Mouse (Mus musculus): ENCODE measurements around the gene Prdx2. TPM values are rescaled to one million over a fixed set of nuclear protein-coding genes. Genes with fewer than 3 reads are reported as not detected.

Gene Prdx2
- polyA plus RNA-seq, 1 experiment from 2014 or later: 1,271 TPM

DNA sequence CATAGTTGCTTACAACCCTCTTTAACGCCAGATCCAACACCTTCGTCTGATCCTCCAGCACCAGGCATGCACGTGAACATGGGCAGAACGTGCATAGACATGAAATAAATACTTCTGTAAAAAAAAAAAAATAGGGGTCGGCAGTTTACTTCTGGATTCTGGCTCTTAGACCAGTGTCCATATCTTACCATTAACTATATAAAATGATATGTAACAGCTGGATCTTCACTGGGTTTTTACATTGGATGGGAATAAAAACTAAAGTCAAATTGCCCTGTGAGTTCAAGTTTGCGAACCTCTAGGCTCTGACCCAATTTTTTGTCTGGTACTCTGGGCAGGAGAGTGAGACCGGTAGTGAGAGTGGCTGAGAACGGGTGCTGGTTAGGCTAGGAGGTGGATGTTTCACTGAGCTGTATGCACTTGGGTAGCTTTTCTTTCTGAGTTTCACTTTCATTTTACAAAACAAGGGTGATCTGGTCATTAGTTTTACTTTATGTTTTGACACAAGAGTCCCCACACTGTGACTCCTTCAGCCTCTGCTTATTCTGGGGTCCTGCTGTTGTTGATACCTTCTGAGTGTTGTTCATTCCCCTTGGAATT, 5.3 kb downstream of the Prdx2 start:
- H3K4me1 ChIP-seq: peaks cover 62% of the 10 kb centered on the region
- H3K36me3 ChIP-seq (replicated peaks): peaks cover 46% of the 10 kb centered on the region
- no peak overlapping the region for H3K9ac ChIP-seq
- H3K4me2 ChIP-seq: no peak overlapping the region
- H3K27me3 ChIP-seq: peaks cover 31% of the 10 kb centered on the region
- no peak overlapping the region for H3K27ac ChIP-seq
- no peak for ATAC-seq (ENCODE audit: low FRiP score)
- H3K4me3 ChIP-seq (replicated peaks): no peak overlapping the region
- H3K9me3 ChIP-seq: no peaks in the 10 kb centered on the region
- 83% methylated on average over 8 of the region's 8 CpGs for WGBS

DNA sequence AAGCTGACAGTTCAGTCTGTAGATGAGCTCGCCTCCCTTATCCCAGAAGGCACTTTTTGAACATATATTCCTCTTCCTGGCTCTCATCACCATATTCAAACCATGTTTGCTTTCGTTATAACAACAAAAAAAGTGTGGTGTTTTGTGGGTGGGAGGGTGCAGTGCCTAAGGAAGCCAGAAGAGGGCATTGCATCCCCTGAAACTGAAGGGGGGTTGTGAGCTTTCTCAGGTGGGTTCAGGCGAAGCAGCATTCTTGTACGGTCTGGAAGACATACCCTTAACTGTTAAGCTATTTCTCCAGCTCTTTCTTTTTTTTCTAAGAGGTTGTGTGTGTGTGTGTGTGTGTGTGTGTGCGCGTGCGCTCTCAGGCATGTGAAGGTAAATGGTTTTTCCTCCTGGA, 6.0 kb downstream of the Prdx2 start:
- no peak for ATAC-seq (ENCODE audit: low FRiP score)
- peak overlapping the region; percentile 88; the same call in 1 of the 2 replicates for H3K4me2 ChIP-seq
- peaks cover 67% of the 10 kb centered on the region for H3K4me1 ChIP-seq
- no peak overlapping the region for H3K4me3 ChIP-seq (replicated peaks)
- H3K27ac ChIP-seq: 0 out of 2 replicates have a peak overlapping the region, but pooled peaks have one; percentile 42
- H3K27me3 ChIP-seq: peaks cover 38% of the 10 kb centered on the region
- peaks cover 46% of the 10 kb centered on the region for H3K36me3 ChIP-seq (replicated peaks)
- no peaks in the 10 kb centered on the region for H3K9me3 ChIP-seq
- H3K9ac ChIP-seq: no peak overlapping the region
- 21% methylated on average over 7 of the region's 7 CpGs for WGBS

DNA sequence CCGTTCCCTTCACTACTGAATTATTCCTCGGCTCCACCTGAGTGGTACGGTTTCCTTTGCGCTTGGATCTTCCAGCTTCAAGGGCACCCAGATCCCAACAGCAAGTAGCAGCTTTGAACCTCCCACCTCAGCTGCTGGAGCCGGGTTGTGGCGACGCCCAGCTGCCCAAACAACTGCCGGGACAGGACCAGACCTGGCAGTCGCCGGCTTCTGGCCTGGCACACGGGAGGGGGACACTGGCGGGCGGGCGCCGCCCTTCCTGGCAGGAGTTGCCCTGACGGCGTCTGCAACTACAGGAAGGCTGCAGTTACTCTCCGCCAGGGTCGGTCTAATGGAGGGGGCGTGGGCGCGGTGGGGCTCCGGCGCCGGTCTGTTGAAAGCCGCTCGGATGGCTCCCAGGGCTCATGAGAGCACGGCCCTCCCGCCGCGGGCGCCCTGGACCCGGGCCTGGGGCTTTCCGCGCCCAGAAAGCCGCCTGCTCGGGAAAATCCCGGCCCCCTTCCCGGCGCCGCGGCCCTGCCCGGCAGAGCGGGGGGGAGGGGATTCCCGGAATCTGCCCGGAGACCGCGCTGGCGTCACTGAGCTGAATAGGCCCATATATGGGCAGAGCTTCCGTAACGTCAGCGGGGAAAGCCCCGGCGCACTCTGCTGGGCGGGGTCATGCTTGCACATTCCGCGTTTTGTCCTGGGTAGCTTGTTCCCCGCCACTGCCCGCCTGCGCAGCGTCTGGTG, 6.8 kb downstream of the Prdx2 start:
- H3K9me3 ChIP-seq: no peaks in the 10 kb centered on the region
- peak; percentile 88 for ATAC-seq (ENCODE audit: low FRiP score)
- peak overlapping the region; percentile 88 for H3K4me2 ChIP-seq
- peak overlapping the region; percentile 42 for H3K27ac ChIP-seq
- peaks cover 40% of the 10 kb centered on the region for H3K36me3 ChIP-seq (replicated peaks)
- peak overlapping the region; percentile 41 for H3K9ac ChIP-seq
- H3K4me3 ChIP-seq (replicated peaks): peak overlapping the region; percentile 46
- 1% methylated on average over 61 of the region's 61 CpGs for WGBS
- H3K27me3 ChIP-seq: peaks cover 45% of the 10 kb centered on the region
- peaks cover 67% of the 10 kb centered on the region for H3K4me1 ChIP-seq

DNA sequence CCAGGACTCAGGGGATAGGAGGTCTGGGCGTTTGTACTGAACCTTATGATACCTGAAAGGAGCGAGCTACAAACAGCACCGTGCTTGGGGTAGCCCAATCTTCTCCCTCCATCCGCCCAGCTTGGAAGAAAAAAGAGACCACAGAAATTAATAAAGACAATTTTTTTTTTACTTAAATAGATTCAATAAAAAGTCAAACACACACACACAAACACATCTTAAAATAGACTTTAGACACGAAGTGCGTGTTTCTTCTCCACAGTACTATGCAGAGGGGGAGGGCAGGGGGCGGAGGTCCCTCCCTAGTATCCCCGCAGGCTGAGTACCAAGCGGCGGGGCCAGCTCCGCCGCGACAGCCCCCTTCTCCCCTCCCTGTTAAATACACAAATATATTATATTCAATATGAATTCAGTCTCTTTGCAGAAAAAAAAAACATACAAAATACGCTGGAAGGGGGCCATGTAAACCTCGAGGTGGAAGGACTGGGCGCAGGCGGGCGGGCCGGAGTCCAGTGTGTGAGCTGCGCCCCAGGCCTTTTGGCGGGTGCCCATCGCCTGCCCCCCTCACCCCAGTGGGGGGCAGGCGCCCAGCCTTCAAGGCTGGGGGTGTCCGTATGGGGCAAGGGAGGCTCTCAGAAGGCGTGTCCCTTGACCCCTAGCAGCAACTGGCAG, 7.5 kb downstream of the Prdx2 start:
- H3K27ac ChIP-seq: no peak overlapping the region
- no peak for ATAC-seq (ENCODE audit: low FRiP score)
- H3K36me3 ChIP-seq (replicated peaks): peaks cover 33% of the 10 kb centered on the region
- peak overlapping the region; percentile 47 for H3K9ac ChIP-seq
- peak overlapping the region; percentile 46 for H3K4me3 ChIP-seq (replicated peaks)
- WGBS: 2% methylated on average over 25 of the region's 25 CpGs
- peak overlapping the region; percentile 88 for H3K4me2 ChIP-seq
- peaks cover 52% of the 10 kb centered on the region for H3K27me3 ChIP-seq
- no peaks in the 10 kb centered on the region for H3K9me3 ChIP-seq
- peaks cover 64% of the 10 kb centered on the region for H3K4me1 ChIP-seq

DNA sequence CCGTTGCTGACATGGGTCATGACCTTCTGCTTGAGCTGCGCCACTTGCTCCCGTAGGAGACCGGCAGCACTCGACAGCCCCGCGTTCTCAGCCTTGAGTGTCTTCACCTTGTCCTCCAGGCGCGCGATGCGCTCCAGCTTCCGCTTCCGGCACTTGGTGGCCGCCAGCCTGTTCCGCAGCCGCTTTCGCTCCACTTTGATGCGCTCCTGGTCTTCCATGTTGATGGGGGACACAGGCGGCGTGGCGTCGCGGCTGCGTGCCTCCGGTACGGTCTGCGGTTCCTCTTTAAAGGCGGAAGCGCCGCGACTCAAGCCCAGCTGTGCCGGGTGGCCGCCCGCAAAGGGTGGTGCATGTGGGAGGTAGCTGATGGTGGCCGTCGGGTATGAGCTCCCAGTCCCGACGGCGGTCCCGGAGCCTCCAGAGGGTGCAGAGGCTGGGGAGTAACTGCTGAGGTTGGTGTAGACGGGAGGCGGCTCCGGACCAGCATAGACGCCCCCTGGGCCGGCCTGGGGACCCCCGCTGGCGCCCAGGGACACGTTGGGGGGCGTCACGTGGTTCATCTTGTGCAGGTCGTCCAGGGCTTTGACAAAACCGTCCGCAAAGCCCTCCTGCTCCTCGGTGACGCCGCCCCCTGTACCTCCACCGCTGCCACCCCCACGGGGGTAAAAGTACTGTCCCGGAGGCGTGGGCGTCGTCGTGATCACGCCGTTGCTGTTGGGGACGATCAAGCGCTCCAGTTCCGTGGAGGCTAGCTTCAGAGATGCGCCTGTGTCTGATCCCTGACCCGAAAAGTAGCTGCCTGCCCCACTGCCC, 8.3 kb downstream of the Prdx2 start:
- H3K9me3 ChIP-seq: no peaks in the 10 kb centered on the region
- peaks cover 26% of the 10 kb centered on the region for H3K36me3 ChIP-seq (replicated peaks)
- H3K4me1 ChIP-seq: peaks cover 64% of the 10 kb centered on the region
- H3K4me3 ChIP-seq (replicated peaks): peak overlapping the region; percentile 46
- ATAC-seq (ENCODE audit: low FRiP score): no peak
- H3K9ac ChIP-seq: peak overlapping the region; percentile 49
- H3K27ac ChIP-seq: no peak overlapping the region
- H3K4me2 ChIP-seq: peak overlapping the region; percentile 88
- WGBS: 1% methylated on average over 70 of the region's 70 CpGs
- H3K27me3 ChIP-seq: peaks cover 57% of the 10 kb centered on the region

DNA sequence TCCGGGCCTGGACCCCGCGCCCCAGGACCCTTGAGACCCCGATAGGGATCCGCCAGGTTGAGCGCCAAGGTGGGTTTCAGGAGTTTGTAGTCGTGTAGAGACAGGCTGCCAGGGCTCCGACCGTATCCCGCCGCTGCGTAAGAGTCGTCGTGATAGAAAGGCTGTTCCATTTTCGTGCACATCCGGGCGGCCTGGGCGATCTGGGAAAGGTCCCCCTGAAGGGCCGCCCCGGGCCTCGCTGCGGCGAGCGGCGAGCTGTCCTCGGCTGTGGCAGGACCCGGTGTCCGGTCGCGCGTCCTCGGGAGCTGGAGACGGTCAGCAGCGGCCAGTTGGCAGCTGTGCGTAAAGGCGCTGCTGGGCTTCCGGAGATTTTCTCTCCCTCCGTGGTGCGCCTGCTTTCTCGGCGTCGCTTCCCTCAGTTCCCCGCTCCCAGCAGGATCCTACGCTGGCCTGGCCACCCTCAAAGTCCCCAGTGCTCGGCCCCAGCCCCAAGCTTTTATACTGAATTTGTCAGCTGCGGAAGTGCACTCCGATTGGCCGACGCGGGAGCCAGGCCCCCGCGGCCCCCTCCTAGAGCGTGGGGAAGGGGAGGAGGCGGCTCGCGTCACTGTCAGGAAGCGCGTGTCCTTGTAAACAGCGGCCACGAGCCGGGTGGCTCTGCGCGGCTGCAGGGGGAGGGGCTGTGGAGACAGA, 9.0 kb downstream of the Prdx2 start, which contains the start of gene Junb:
Gene Junb, minus strand, starts transcription at position 471 of the 693 bp plus-strand sequence.
- Histone ChIP-seq H3K4me1 (peaks cover 64% of the 10 kb centered on the region), H3K36me3 (replicated peaks) (peaks cover 18% of the 10 kb centered on the region), H3K27me3 (peaks cover 61% of the 10 kb centered on the region), H3K4me2 (peak within 1 kb of the TSS; percentile 88), H3K9me3 (no peaks in the 10 kb centered on the region), H3K4me3 (replicated peaks) (peak within 1 kb of the TSS; percentile 46), H3K27ac (no peak within 1 kb of the TSS; the same call in 1 of the 2 replicates), H3K9ac (peak within 1 kb of the TSS; percentile 49)
- WGBS: under 1% methylated on average over 62 of the region's 63 CpGs
- peak; percentile 33 for ATAC-seq (ENCODE audit: low FRiP score)

DNA sequence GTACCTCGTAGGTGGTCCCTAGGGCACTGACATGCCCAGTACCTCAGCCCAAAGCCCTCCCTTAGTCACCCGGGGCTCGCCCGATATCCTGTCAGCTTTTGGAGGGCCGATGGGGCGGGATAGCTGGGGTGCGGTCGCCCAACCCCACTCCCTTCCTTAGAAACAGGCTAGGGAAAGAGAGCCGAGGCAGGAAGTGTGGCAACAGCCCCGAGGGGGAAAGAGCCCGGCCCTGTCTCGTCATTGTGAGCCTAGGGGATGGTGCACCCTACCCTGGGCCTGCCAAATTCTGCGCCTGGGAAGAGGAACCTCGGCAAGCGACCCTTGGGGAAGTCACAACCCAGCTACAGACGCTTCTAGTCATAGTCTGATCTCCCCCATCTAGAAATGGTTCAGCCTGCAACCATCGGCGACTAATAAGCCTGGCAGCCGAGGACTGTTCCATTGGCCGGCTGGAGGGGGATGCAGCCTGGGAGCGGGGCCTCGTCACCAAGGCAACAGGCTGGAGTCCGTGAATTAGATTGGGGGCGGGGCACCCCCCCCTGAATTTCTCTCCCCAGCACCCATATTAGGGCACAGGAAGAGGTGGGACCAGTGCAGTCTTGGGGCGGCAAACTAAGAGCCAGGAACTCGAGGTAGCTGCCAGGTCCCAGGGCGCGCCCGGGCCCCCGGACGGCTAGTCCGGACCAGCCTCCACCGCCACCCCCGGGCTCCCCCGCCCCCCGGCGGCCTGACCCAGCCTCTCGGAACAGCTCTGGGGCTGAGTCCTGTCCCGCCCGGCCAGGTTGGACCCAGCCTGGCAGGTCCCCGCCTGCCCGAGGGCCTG, 10.4 kb downstream of the Prdx2 start:
- Histone ChIP-seq H3K27me3 (peaks cover 75% of the 10 kb centered on the region), H3K9me3 (no peaks in the 10 kb centered on the region), H3K9ac (0 out of 2 replicates have a peak overlapping the region, but pooled peaks have one; percentile 13), H3K4me3 (replicated peaks) (peak overlapping the region; percentile 46), H3K4me1 (peaks cover 69% of the 10 kb centered on the region), H3K36me3 (replicated peaks) (peaks cover 5% of the 10 kb centered on the region), H3K27ac (no peak overlapping the region; the same call in 1 of the 2 replicates), H3K4me2 (peak overlapping the region; percentile 88)
- peak; percentile 19; the same call in 1 of the 2 replicates for ATAC-seq (ENCODE audit: low FRiP score)
- WGBS: 2% methylated on average over 42 of the region's 42 CpGs

DNA sequence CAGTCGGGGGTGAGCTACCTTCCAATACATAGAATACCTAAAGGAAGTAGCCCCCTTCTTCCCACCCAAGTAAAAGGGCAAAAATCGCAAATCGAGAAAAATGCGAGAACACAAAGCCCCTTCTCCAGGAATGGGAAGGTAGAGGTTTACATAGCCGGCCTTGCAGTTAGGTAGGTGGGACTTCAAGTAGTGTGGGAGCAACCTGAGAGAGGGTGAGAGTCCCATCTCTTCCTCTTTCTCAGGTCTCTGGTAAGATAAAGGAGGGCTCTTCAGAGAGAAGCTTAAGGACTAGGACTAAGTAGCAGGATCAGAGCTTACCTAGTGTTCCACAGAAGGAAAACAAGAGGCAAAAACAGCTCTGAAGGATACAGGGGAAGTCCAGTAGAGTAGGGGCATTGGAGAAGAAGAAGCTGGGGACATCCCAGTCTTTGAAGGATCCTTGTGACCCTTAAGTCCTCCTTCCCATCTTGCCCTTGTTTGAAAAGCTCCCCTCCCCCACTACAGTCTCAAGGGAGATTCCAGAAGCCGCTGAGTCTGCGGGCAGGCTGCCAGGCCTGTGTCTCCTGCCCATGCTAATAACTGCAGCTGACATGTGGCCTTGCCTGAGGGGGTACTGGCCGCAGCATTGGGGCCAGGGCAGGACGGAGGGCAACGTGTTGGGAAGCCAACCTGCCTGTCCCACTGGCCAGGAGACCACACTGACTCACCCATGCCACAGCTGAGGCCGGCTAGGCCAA, 11.4 kb downstream of the Prdx2 start:
- 39% methylated on average over 11 of the region's 11 CpGs for WGBS
- no peak for ATAC-seq (ENCODE audit: low FRiP score)
- Histone ChIP-seq H3K27ac (no peak overlapping the region), H3K27me3 (peaks cover 85% of the 10 kb centered on the region), H3K36me3 (replicated peaks) (no peaks in the 10 kb centered on the region), H3K4me1 (peaks cover 72% of the 10 kb centered on the region), H3K4me3 (replicated peaks) (no peak overlapping the region), H3K4me2 (no peak overlapping the region), H3K9ac (no peak overlapping the region), H3K9me3 (no peaks in the 10 kb centered on the region)

DNA sequence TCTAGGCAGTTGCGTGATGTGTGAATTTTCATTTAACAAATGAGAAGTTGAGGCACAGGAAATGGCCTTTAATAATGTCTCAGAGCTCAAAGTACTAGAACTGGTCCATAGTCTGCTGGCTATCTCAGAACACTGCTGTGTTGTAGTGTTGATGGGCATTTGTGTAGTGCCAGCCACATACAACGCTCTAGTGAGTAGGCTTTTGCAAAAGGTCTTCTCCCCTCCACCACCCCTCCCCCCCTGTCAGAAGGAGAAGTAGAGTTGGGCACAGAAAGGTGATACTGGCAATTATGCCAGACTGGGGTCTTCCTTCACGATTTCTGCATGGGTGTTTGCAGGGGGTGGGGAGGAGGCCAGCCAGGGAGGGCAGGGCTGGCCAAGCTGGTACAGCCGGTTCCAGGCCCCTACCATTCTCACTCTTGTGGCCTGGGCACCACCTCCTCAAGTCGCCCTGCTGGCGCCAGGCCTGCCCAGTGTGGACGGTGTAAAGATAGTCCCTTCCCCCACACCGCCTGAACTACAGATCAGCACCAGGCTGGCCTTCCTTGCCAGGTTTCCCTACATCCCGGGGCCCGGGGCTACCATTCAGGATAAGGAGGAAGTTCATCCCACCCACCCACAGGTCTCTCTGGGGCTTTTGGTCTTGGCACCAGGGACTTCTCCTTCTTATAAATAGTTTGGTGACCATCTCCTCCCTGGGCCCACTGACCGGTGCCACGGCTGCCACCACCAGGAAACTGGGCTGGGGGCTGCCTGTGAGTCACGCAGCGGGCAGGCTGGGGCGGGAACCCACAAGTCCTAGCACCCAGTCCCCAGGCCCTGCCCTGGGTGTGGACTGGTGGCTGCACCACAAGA, 12.5 kb downstream of the Prdx2 start:
- peaks cover 69% of the 10 kb centered on the region for H3K4me1 ChIP-seq

More for the DNA sequence above, 12.5 kb downstream of the Prdx2 start:
- WGBS: 84% methylated on average over 15 of the region's 15 CpGs
- Histone ChIP-seq H3K27ac (no peak overlapping the region), H3K27me3 (peaks cover 93% of the 10 kb centered on the region), H3K4me3 (replicated peaks) (no peak overlapping the region), H3K36me3 (replicated peaks) (no peaks in the 10 kb centered on the region), H3K9me3 (no peaks in the 10 kb centered on the region), H3K4me2 (no peak overlapping the region), H3K9ac (no peak overlapping the region)
- ATAC-seq (ENCODE audit: low FRiP score): no peak

Measured in forebrain, embryonic 12.5 days (tissue).